Mouse (Mus musculus) mouse trophoblast stem cell (cell line): ENCODE results near the gene Rnpc3.
"Not testable (repeated sequence)": the region's sequence is repeated elsewhere in the genome, so short reads cannot be mapped to it uniquely, and the experiment has no call there.

Experiments
- in situ Hi-C, 2 experiments: fragments of 300-500 bp; cut with MseI, MboI; formaldehyde crosslinking; loops; 2 replicates in 1 of 2; 3 replicates in 1 of 2; pipeline ENCODE4 v1.15.1; 2025

Rnpc3 gene

GRCm38 (mm10) chr3:113629606-113630359 is at the start of gene Rnpc3:
Gene Rnpc3, minus strand, starts transcription at chr3:113630149.
- in situ Hi-C loops = no loop called here

- in situ Hi-C loops = no loop called here
Measured at GRCm38 (mm10) chr3:113656940-113657339, 27.0 kb upstream of the Rnpc3 start.

GRCm38 (mm10) chr3:113654335-113654734 is 24.4 kb upstream of the Rnpc3 start:
- in situ Hi-C loops = no loop called here

GRCm38 (mm10) chr3:113651386-113651785 is 21.4 kb upstream of the Rnpc3 start:
- in situ Hi-C loops = not testable (repeated sequence)

DNA sequence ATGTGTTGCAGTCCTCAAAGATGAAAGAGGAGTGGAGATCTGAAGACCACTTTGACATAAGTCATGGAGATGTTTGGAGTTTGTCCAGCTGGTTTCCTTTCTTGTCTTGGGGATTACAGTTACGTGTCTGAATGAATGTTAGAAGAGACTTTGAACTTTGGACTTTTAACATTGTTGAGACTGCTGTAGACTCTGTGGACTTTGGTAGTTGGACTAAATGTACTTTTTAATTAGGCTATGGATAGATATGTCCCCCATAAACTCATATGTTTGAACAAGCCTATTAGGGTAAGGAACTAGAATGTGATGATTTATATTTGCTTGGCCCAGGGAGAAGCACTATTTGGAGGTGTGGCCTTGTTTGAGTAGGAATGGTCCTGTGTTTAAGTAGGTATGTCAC is 9.6 kb upstream of the Rnpc3 start:
- in situ Hi-C loops = no loop called here

GRCm38 (mm10) chr3:113634220-113634619 is 4.3 kb upstream of the Rnpc3 start:
- in situ Hi-C loops = no loop called here

DNA sequence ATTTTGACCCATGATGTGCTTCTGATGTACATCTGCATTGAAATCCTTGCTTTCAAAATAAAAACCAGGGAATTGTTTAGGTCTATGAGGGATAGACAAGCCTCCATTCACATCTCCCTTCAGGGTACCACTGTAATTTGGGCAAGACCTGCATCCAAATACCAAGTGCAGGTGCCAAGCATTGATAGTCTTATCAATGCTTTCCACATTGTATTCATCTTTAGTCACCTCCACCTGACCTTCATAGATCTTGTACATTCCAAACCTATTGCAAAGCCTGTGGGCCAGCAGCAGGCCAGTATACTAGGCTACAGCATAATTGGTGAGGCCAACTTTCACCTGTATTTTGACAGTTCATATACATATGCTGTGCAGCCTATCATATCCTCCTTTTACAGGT is 1.7 kb upstream of the Rnpc3 start:
- in situ Hi-C loops = no loop called here

- in situ Hi-C loops = no loop called here
Measured at GRCm38 (mm10) chr3:113630564-113630963, 615 bp upstream of the Rnpc3 start.

DNA sequence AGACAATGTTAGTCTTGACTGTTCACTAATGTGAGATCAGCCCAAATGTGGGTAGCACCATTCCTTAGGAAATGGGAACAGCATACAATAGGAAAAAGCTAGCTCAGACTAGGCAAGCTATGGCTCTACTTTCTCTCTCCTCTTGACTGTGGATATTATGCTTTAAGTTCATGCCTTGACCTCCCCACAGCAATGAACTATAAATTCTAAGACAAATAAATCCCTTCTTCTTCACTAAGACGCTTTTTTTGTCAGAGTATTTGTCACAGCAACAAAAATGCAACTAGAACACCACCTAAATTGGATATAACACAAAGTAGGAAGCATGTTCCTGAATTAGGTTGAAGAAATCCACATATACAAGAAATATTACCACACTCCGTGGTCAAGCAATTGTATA is 23.4 kb downstream of the Rnpc3 start, which contains the start of gene Amy1:
TSS of gene Amy1 (minus strand) at position 101 of the 400 bp plus-strand sequence.
- in situ Hi-C loops = no loop called here

DNA sequence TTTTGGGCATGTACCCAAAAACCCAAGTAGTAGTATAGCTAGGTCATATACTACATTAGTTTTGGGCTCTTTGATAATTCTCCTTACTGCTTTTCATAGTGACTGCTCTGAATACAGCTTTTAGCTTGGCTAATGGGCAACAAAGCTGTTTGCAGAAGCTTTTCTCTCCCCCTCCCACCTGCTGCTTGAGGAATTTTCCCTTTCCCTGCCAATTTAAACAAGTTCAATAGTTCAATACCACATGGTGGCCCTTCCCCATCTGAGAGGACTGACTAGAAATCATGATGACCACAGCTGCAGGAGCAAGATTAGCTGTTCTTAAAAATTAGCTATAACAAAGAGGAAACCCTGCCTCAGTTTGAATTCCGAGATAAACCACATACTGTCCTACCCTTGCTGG is 39.1 kb downstream of the Rnpc3 start:
- in situ Hi-C loops = no loop called here

- in situ Hi-C loops = no loop called here
Measured at GRCm38 (mm10) chr3:113574578-113574977, 55.4 kb downstream of the Rnpc3 start.

- in situ Hi-C loops = no loop called here
Measured at GRCm38 (mm10) chr3:113574138-113574537, 55.8 kb downstream of the Rnpc3 start.

DNA sequence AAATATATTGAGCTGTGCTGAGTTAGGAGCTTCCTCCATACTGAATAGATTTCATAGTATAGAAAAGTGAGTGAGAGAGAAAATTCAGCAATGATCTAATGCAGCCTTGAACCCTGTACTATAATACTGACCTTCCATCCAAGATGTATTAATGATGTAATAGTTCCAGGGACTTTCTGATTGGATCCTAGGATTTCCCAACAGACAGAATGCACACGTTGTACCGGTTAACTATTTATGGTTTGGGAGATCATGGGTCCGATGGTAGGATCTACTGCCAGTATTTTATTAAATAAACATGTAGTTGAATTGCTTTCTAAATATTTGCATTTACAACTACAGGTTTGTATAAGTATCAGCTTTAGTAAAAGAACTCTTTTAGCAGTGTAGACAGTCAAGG is 57.8 kb downstream of the Rnpc3 start:
- in situ Hi-C loops = no loop called here
